Mouse (Mus musculus) brown adipose tissue, adult 24 weeks (tissue): ENCODE results near the gene Mosmo. TPM values are rescaled to one million over a fixed set of nuclear protein-coding genes. Genes with fewer than 3 reads are reported as not detected.
"Not testable (repeated sequence)": the region's sequence is repeated elsewhere in the genome, so short reads cannot be mapped to it uniquely, and the experiment has no call there.

Source experiments
- H3K27ac ChIP-seq: fragments of 200-500 bp; replicated peaks from 2 replicates; pipeline ENCODE4 v1.5.1; 2012; ENCODE audit warnings: low read depth, mild to moderate bottlenecking, low read length
- H3K4me1 ChIP-seq: fragments of 200-500 bp; 2 replicates; pipeline ENCODE4 v1.6.1; 2012; ENCODE audit warnings: low read length, mixed read lengths; ENCODE audit not compliant: control insufficient read depth, insufficient read depth, insufficient read length
- H3K4me3 ChIP-seq: fragments of 200-500 bp; 2 replicates; pipeline ENCODE4 v1.5.1; 2012; ENCODE audit warnings: low read depth, mild to moderate bottlenecking, low read length, moderate library complexity; ENCODE audit not compliant: insufficient read depth
- polyA plus RNA-seq: library from polyadenylated mRNA; stranded (reverse); fragments of >200 nt; gene quantifications from 2 replicates; pipeline ENCODE4 v1.2.4, GENCODE M21; 2012; ENCODE audit not compliant: missing spikeins, insufficient read depth, insufficient read length

Gene Mosmo
- polyA plus RNA-seq, 1 experiment: 20.5 TPM

GRCm38 (mm10) chr7:120684731-120685161 lies 7.3 kb downstream of the Mosmo start:
- Histone ChIP-seq H3K4me3 (no peak overlapping the region), H3K4me1 (peaks cover 4% of the 10 kb centered on the region), H3K27ac (no peak overlapping the region)

- no peak overlapping the region for H3K4me3 ChIP-seq
- no peak overlapping the region for H3K27ac ChIP-seq
- peaks cover 2% of the 10 kb centered on the region for H3K4me1 ChIP-seq
These were observed 7.8 kb downstream of the Mosmo start for GRCm38 (mm10) chr7:120685227-120685626.

GRCm38 (mm10) chr7:120690634-120691033 lies 13.2 kb downstream of the Mosmo start:
- no peak overlapping the region for H3K4me3 ChIP-seq
- H3K27ac ChIP-seq: no peak overlapping the region
- H3K4me1 ChIP-seq: no peaks in the 10 kb centered on the region; the same call in 1 of the 2 replicates

GRCm38 (mm10) chr7:120693831-120694375 lies 16.5 kb downstream of the Mosmo start:
- H3K4me3 ChIP-seq: no peak overlapping the region
- H3K4me1 ChIP-seq: no peaks in the 10 kb centered on the region; the same call in 1 of the 2 replicates
- no peak overlapping the region for H3K27ac ChIP-seq

- Histone ChIP-seq H3K4me1 (no peaks in the 10 kb centered on the region), H3K27ac (no peak overlapping the region), H3K4me3 (no peak overlapping the region)
These were observed 17.8 kb downstream of the Mosmo start for GRCm38 (mm10) chr7:120695196-120695595.

GRCm38 (mm10) chr7:120695641-120696040 lies 18.2 kb downstream of the Mosmo start:
- H3K4me1 ChIP-seq: no peaks in the 10 kb centered on the region
- no peak overlapping the region for H3K27ac ChIP-seq
- H3K4me3 ChIP-seq: no peak overlapping the region

GRCm38 (mm10) chr7:120696331-120696730 lies 18.9 kb downstream of the Mosmo start:
- Histone ChIP-seq H3K4me3 (no peak overlapping the region), H3K4me1 (no peaks in the 10 kb centered on the region), H3K27ac (no peak overlapping the region)

GRCm38 (mm10) chr7:120699586-120699985 lies 22.2 kb downstream of the Mosmo start:
- Histone ChIP-seq H3K4me1 (no peaks in the 10 kb centered on the region), H3K27ac (no peak overlapping the region), H3K4me3 (no peak overlapping the region)

GRCm38 (mm10) chr7:120703888-120704287 lies 26.5 kb downstream of the Mosmo start:
- no peak overlapping the region for H3K4me3 ChIP-seq
- H3K4me1 ChIP-seq: no peaks in the 10 kb centered on the region
- no peak overlapping the region for H3K27ac ChIP-seq

GRCm38 (mm10) chr7:120712071-120712470 lies 34.7 kb downstream of the Mosmo start:
- peaks cover 2% of the 10 kb centered on the region; the same call in 1 of the 2 replicates for H3K4me1 ChIP-seq
- H3K27ac ChIP-seq: no peak overlapping the region

GRCm38 (mm10) chr7:120713225-120713624 lies 35.8 kb downstream of the Mosmo start:
- Histone ChIP-seq H3K4me1 (peaks cover 2% of the 10 kb centered on the region; the same call in 1 of the 2 replicates), H3K4me3 (no peak overlapping the region), H3K27ac (no peak overlapping the region)

More at GRCm38 (mm10) chr7:120712071-120712470, 34.7 kb downstream of the Mosmo start:
- H3K4me3 ChIP-seq: no peak overlapping the region

GRCm38 (mm10) chr7:120713951-120714350 lies 36.5 kb downstream of the Mosmo start:
- H3K4me1 ChIP-seq, H3K27ac ChIP-seq, H3K4me3 ChIP-seq: not testable (repeated sequence)

GRCm38 (mm10) chr7:120717261-120717660 lies 39.8 kb downstream of the Mosmo start:
- Histone ChIP-seq H3K27ac (no peak overlapping the region), H3K4me3 (no peak overlapping the region), H3K4me1 (peaks cover 8% of the 10 kb centered on the region; the same call in 1 of the 2 replicates)

GRCm38 (mm10) chr7:120721051-120721450 lies 43.6 kb downstream of the Mosmo start:
- no peak overlapping the region for H3K27ac ChIP-seq
- H3K4me1 ChIP-seq: peaks cover 8% of the 10 kb centered on the region; the same call in 1 of the 2 replicates
- H3K4me3 ChIP-seq: no peak overlapping the region

GRCm38 (mm10) chr7:120721456-120721855 lies 44.0 kb downstream of the Mosmo start:
- H3K4me1 ChIP-seq: peaks cover 6% of the 10 kb centered on the region; the same call in 1 of the 2 replicates
- no peak overlapping the region for H3K27ac ChIP-seq
- no peak overlapping the region for H3K4me3 ChIP-seq

GRCm38 (mm10) chr7:120722063-120722462 lies 44.6 kb downstream of the Mosmo start:
- Histone ChIP-seq H3K4me3 (no peak overlapping the region), H3K27ac (no peak overlapping the region), H3K4me1 (peaks cover 6% of the 10 kb centered on the region; the same call in 1 of the 2 replicates)
